Comparison of ENCODE assay signal across 40 mouse cellular contexts in the genomic region with DNA sequence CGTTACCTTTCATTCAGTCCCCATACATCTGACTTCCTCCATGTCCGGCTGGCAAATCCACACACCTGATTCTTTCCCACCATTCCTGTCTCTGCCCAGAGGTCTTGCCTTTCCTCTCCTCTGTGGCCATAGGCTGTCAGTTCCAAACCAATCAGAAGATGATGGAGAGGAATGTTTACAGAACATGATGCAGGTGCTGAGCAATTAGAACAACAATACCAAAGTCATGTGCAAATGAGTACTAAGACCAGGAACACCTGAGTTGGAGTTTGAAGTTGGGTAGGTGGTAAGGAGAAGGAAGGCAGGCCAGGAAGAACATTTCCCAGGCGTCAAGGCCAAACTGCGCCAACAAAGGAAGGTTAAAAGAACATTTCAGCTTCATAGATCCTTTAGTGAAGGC. TPM values are rescaled to one million over a fixed set of nuclear protein-coding genes. Genes with fewer than 3 reads are reported as not detected.
"Had no signal": no experiment of that assay in that cellular context is flagged by ENCODE, and none has a peak within 500 bp of the region (broad histone marks: within the 10 kb centered on the region; RNA-seq: fewer than 3 reads in every experiment).

No protein-coding gene starts in this region.

- H3K4me3 ChIP-seq: heart, embryonic 12.5 days; heart, embryonic 13.5 days; heart, embryonic 15.5 days; hindbrain, embryonic 10.5 days; hindbrain, embryonic 12.5 days; hindbrain, embryonic 13.5 days; hindbrain, embryonic 15.5 days; intestine, embryonic 15.5 days; kidney, embryonic 15.5 days; layer of hippocampus, adult 2 months; left cerebral cortex, adult 2 months had no signal

- H3K9me3 ChIP-seq: heart, embryonic 12.5 days; heart, embryonic 13.5 days; heart, embryonic 15.5 days; hindbrain, embryonic 10.5 days; hindbrain, embryonic 12.5 days; hindbrain, embryonic 13.5 days; hindbrain, embryonic 15.5 days; intestine, embryonic 15.5 days; kidney, embryonic 15.5 days had no signal

- H3K36me3 ChIP-seq: heart, embryonic 12.5 days; heart, embryonic 13.5 days; heart, embryonic 15.5 days; hindbrain, embryonic 10.5 days; hindbrain, embryonic 12.5 days; hindbrain, embryonic 13.5 days; hindbrain, embryonic 15.5 days; intestine, embryonic 15.5 days; kidney, embryonic 15.5 days had no signal

- H3K4me2 ChIP-seq: heart, embryonic 11.5 days; heart, embryonic 12.5 days; heart, embryonic 13.5 days; heart, embryonic 15.5 days; hindbrain, embryonic 12.5 days; hindbrain, embryonic 13.5 days; hindbrain, embryonic 14.5 days; hindbrain, embryonic 15.5 days; intestine, embryonic 15.5 days; kidney, embryonic 15.5 days had no signal

- ATAC-seq: hindbrain, embryonic 16.5 days; hindbrain, postnatal 0 days; inflammation-experienced regulatory T-cells, adult 6 months; intestine, embryonic 15.5 days; intestine, embryonic 16.5 days; intestine, postnatal 0 days had no signal

- H3K27me3 ChIP-seq: hindbrain, embryonic 13.5 days; hindbrain, embryonic 15.5 days; intestine, embryonic 15.5 days had no signal

- DNase-seq: heart, postnatal 10 days; heart, postnatal 14 days; heart, postnatal 36 days; heart, postnatal 4 days; kidney, adult 11 months; kidney, adult 18-20 months; kidney, adult 2 months; kidney, adult 8-10 months; kidney, adult 9 months; kidney, postnatal 10 days; kidney, postnatal 14 days; kidney, postnatal 36 days; kidney, postnatal 4 days; layer of hippocampus, adult 9-11 months; layer of hippocampus, postnatal 36 days had no signal

- H3K4me1 ChIP-seq: heart, embryonic 12.5 days; heart, embryonic 13.5 days; heart, embryonic 15.5 days had no signal

- H3K9ac ChIP-seq: heart, embryonic 12.5 days; heart, embryonic 13.5 days; heart, embryonic 15.5 days; hindbrain, embryonic 12.5 days; hindbrain, embryonic 13.5 days; hindbrain, embryonic 14.5 days; hindbrain, embryonic 15.5 days; intestine, embryonic 15.5 days; kidney, embryonic 15.5 days had no signal

- H3K27ac ChIP-seq: heart, embryonic 13.5 days; heart, embryonic 15.5 days; hindbrain, embryonic 10.5 days; hindbrain, embryonic 12.5 days; hindbrain, embryonic 13.5 days; hindbrain, embryonic 14.5 days; hindbrain, embryonic 15.5 days; hindbrain, postnatal 0 days; intestine, embryonic 15.5 days; kidney, embryonic 15.5 days; kidney, postnatal 0 days; left cerebral cortex, adult 2 months had no signal

RNA-seq across cellular contexts. Expression of gene Gm1043, which starts 5.7 kb away (rescaled TPM):
- polyA plus RNA-seq: heart, embryonic 11.5 days; heart, embryonic 12.5 days; heart, embryonic 13.5 days; heart, embryonic 14.5 days; heart, embryonic 15.5 days; heart, embryonic 16.5 days; heart, postnatal 0 days; intestine, embryonic 14.5 days; kidney, embryonic 14.5 days; kidney, embryonic 15.5 days; kidney, embryonic 16.5 days; kidney, postnatal 0 days had no signal
